Mouse (Mus musculus) left cerebral cortex, postnatal 10 days (tissue): Measurements from ENCODE around the gene Olfr543. TPM values are rescaled to one million over a fixed set of nuclear protein-coding genes. Genes with fewer than 3 reads are reported as not detected.
"Not testable (repeated sequence)": the region's sequence is repeated elsewhere in the genome, so short reads cannot be mapped to it uniquely, and the experiment has no call there.

ENCODE experiments used
- DNase-seq, 2 experiments: peaks; one replicate each; pipeline ENCODE4 v3.0.0; 2021 to 2022; ENCODE audit warnings: low spot score in 2 of 2, mixed read lengths in 1 of 2; ENCODE audit errors: extremely low spot score in 1 of 2
- intact Hi-C: fragments of 180-260 bp; cut with DNase I; formaldehyde crosslinking; loops from one replicate; pipeline ENCODE4 v1.15.1; 2025
- total RNA-seq, 2 experiments: library from RNA; stranded (reverse); gene quantifications; 2 replicates each; pipeline ENCODE4 v1.2.3; 2021

Olfr543 gene
- total RNA-seq: not detected

- DNase-seq: no peak
- intact Hi-C loops: no loop called here
Observed at GRCm38 (mm10) chr7:102481579-102481978, at the start of gene Olfr543. Olfr543 (minus strand) TSS chr7:102481679.

- DNase-seq: no peak
- intact Hi-C loops: no loop called here
Observed at GRCm38 (mm10) chr7:102529052-102529451, 47.6 kb upstream of the Olfr543 start.

- intact Hi-C loops: loop anchor here (10.0 kb wide), 2 partner anchors 168 to 608 kb away; partner anchors contain the start of genes Olfr586 and Trim68
- peak in 1 of 2 experiments; percentile 11 for DNase-seq
Observed at GRCm38 (mm10) chr7:102517051-102517335, 35.5 kb upstream of the Olfr543 start.

GRCm38 (mm10) chr7:102516261-102517050 is 35.0 kb upstream of the Olfr543 start:
- peak in 1 of 2 experiments; percentile 37 for DNase-seq
- intact Hi-C loops: loop anchor here (10.0 kb wide), 2 partner anchors 168 to 608 kb away; partner anchors contain the start of genes Olfr586 and Trim68

- intact Hi-C loops: loop anchor here (5.0 to 10.0 kb wide), 4 partner anchors 171 to 1358 kb away; partner anchors contain the start of genes Olfr571, Olfr586 and Trim68
- no peak for DNase-seq
Observed at GRCm38 (mm10) chr7:102514144-102514543, 32.7 kb upstream of the Olfr543 start.

- intact Hi-C loops: loop anchor here (5.0 to 10.0 kb wide), 4 partner anchors 172 to 1359 kb away; partner anchors contain the start of genes Olfr571, Olfr586 and Trim68
- peak; percentile 75 to 90 for DNase-seq
Observed at GRCm38 (mm10) chr7:102512814-102513435, 31.4 kb upstream of the Olfr543 start.

- DNase-seq: no peak
Observed at GRCm38 (mm10) chr7:102511927-102512326, 30.4 kb upstream of the Olfr543 start.

GRCm38 (mm10) chr7:102509726-102510125 is 28.2 kb upstream of the Olfr543 start:
- DNase-seq: no peak
- intact Hi-C loops: loop anchor here (5.0 to 10.0 kb wide), 5 partner anchors 128 to 1363 kb away; partner anchors contain the start of genes Olfr554, Olfr571, Olfr586 and Trim68

More at GRCm38 (mm10) chr7:102511927-102512326, 30.4 kb upstream of the Olfr543 start:
- intact Hi-C loops: loop anchor here (5.0 to 10.0 kb wide), 4 partner anchors 173 to 1360 kb away; partner anchors contain the start of genes Olfr571, Olfr586 and Trim68

- intact Hi-C loops: loop anchor here (5.0 kb wide), 1 partner anchor 129 kb away; the partner anchor contains the start of gene Olfr554
- no peak for DNase-seq
Observed at GRCm38 (mm10) chr7:102508666-102509065, 27.2 kb upstream of the Olfr543 start.

GRCm38 (mm10) chr7:102508066-102508465 is 26.6 kb upstream of the Olfr543 start:
- intact Hi-C loops: loop anchor here (5.0 kb wide), 1 partner anchor 129 kb away; the partner anchor contains the start of gene Olfr554
- DNase-seq: no peak

- DNase-seq: peak; percentile 71 to 72
- intact Hi-C loops: loop anchor here (5.0 kb wide), 1 partner anchor 130 kb away; the partner anchor contains the start of gene Olfr554
Observed at GRCm38 (mm10) chr7:102506848-102507247, 25.4 kb upstream of the Olfr543 start.

- intact Hi-C loops: no loop called here
- no peak for DNase-seq
Observed at GRCm38 (mm10) chr7:102501986-102502385, 20.5 kb upstream of the Olfr543 start.

GRCm38 (mm10) chr7:102499473-102499872 is 18.0 kb upstream of the Olfr543 start, which contains the start of gene Olfr545:
Olfr545 (minus strand) TSS chr7:102499573.
- intact Hi-C loops: no loop called here
- DNase-seq: no peak

- DNase-seq, intact Hi-C loops: not testable (repeated sequence)
Observed at GRCm38 (mm10) chr7:102494416-102494815, 12.9 kb upstream of the Olfr543 start.

- intact Hi-C loops: no loop called here
- no peak for DNase-seq
Observed at GRCm38 (mm10) chr7:102488161-102488560, 6.7 kb upstream of the Olfr543 start, which contains the start of gene Olfr544. Olfr544 (minus strand) TSS chr7:102488313.

- no peak for DNase-seq
- intact Hi-C loops: no loop called here
Observed at GRCm38 (mm10) chr7:102486105-102486504, 4.6 kb upstream of the Olfr543 start.

GRCm38 (mm10) chr7:102484766-102485165 is 3.3 kb upstream of the Olfr543 start:
- DNase-seq, intact Hi-C loops: not testable (repeated sequence)

GRCm38 (mm10) chr7:102483665-102484064 is 2.2 kb upstream of the Olfr543 start:
- no peak for DNase-seq
- intact Hi-C loops: no loop called here

GRCm38 (mm10) chr7:102480821-102481220 is 658 bp downstream of the Olfr543 start:
- no peak for DNase-seq
- intact Hi-C loops: no loop called here
